Mouse (Mus musculus): ENCODE results near the gene Ppp1r1b.

DNA sequence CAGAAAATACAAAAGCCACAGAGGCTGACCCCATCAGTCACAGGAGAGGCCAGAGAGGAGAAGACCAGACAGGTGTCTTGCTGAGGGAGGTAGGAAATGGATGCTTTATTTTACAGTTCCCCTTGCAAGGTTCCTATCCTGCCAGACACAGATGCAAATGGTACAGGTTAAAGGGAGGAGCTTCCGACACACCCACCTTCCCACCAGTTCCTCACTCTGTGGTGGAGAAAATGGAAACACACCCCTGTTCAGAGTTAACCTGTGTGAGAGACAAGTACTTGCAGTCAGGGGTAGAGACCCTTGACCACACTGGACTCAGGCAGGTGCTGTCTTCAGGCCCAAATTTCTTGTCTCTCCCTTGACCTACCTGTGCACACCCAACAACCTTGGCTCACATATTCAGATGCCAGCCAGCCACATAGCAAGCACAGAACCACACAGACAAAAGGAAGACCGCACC lies 17.4 kb upstream of the Ppp1r1b start:
- TF ChIP-seq CTCF (IDR thresholded peaks at IDR 0.05; ENCODE audit: low read depth) (no peak), EP300 (IDR thresholded peaks at IDR 0.05; ENCODE audit: low read depth) (no peak)
